Mouse (Mus musculus) mesoderm, embryonic 11.5 days (tissue): ENCODE results near the gene Snn.

Experiments
- DNase-seq: peaks from one replicate; pipeline ENCODE4 v3.0.0-alpha.2; 2012; ENCODE audit warnings: low read depth, low spot score

The Snn gene

DNA sequence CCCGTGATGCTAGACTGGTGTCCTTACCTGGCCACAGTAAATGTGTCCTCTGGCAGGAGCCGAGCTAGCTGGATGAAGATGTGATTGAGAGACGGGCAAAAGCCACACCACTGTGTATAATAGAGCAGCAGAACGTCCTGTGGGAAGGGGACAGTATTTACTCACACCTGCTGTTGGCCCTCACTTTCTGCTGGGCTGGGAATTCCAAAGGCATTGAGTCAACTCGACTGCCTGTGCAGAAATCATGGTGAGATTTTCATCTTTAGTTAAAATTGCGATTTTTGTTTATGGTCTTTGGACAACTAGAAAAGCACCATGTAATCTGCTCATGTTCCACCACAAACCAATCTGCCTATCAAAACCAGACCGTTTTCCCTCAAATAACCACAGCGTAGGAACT, 23.4 kb downstream of the Snn start:
- DNase-seq, result no peak

DNA sequence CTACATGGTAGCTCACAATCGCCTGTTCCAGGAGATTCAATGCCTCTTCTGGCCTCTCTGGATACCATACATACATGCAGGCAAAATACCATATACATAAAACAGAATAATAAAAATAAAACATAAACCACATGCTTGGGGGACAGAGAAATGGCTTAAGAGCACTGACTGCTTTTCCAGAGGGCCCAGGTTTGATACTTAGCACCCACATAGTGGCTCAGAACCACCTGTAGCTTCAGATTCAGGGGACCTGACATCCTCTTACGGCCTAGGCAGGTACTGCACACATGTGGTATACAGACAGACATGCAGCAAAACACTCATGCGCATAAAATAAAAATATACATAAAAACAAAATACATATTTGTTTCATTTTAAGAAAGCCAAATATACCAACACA, 25.6 kb downstream of the Snn start:
- no peak for DNase-seq

DNA sequence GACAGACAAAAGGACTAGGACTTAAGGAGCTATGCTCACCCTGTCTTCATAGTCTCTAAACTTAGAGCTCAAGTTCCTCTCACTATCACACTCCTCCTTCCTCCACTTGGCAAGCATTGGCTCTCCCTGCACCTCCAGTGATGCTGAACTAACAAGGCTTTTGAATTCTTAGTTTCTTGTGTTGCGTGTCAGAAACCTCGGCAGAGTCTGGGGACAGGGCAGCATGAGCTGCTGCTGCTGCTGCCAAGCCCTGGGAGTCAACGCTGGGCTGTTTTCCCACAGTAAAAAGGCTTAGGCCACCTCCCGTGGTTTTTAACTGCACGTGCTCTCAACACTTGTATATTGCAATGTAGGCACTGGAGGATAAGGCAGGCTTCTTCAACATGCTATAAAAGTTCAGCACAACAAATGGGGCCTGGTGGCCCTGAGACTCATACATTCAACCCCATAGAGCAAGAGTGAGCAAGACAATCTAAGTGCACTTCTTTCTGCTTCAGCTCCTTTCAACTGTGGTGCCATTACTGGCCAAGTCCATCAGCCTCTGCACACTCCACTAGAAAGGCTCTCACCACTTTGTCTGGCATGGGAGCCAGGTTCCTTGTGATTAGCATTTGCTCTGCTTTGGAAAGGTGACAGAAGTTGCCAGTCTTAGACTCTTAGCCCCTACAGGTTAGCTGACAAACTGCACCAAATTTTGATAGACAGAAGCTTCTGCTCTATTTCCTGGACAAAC, 26.3 kb downstream of the Snn start:
- DNase-seq, result no peak

DNA sequence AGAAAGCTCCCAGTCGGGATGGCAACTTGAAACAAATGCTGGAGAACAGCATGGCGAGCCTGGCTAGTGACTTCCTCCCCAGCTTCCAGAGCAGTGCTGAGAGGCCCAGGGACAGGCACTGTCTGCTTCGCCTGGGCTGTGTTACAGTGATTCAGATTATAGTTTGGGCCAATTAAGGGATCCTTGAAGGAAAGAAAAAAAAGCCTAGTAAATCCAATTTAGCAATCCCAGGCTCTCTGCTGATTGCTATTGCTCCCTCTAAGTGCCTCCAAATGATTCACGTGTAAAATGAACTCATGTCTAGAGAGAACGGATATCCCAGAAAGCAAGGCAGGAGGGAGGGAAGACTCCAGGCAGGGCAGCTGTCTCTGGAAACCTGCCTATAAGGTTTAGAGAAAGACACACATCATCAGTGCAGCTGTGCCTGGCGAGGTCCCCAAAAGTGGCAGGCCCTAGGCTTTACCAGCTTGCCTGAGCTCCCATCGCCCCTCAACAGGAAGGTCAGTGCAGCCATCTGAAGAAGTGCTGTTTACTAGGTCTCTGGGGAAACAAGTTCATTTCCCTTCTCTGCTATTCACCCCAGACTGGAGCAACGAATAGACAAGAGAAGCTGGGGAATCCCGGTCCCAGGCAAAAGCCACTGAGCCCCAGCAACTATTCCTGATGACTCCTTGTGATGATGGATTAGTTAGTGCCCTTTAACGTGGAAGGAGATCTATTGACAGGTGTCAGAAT, 30.3 kb downstream of the Snn start:
- no peak for DNase-seq

DNA sequence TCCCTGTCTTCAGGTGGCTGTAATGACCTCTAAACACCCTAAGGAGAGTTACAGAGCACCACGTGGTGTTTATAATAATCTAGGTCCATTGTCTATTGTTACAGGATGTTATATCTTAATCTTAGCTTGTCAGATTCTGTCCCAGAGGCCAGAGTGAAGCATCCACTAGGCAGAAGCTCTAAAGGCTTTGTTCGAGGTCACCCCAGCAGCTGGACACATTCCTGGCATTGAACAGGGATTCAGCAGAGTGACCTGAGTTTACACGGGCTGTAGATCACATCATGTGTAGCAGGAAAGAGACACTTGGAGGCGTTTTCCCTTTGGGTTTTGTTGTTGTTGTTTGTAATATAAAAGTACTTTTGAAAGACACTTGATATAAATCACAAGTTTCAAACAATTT, 31.3 kb downstream of the Snn start:
- DNase-seq, result no peak

DNA sequence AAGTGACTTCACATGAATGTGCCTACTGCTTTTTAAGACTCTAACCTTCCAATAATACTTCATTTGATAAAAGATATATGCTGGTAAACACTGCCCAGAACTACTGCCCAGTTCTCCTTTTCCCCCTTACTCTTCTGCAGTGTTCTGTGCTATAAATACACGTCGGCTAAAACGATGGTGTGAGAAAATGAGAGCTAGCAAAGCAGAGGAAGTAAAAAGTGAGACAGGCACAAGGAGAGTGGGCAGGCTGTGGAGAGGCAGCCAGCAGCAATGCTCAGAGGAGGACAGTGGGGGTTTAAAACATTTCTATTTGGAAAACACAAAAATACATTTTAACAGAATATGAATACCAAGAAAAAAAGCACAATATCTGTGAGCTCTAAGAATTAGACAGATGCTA, 31.8 kb downstream of the Snn start:
- no peak for DNase-seq

DNA sequence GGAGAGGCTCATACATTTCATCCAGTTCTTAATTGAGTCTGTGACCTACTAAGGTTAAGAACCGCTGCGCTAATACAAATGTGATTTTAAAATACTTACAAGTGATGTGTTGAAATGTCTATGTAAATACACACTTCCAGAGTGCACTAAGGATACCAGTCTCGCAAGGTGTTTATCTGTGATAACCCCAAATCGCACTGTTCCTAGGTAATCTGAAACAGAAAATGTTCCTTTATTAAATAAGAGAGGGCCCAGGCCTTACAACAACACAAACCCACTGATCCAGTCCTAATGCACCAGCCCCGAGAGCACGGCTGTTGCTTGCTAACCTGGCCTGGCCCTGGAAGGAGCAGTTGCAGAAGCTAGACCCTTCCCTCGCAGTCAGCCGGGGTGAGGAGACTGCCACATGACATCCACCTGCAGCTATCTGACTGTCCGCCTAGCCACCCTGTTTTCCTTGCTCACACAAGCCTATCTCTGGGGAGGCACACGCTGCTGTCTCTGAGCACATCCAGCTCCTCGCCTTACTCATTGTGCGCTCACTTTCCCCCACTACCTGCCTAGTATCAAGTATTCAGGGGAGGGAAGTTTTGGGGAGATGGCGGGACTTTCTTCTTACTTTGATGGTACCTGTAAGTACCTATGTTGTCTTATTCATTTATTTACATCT, 33.1 kb downstream of the Snn start:
- no peak for DNase-seq

DNA sequence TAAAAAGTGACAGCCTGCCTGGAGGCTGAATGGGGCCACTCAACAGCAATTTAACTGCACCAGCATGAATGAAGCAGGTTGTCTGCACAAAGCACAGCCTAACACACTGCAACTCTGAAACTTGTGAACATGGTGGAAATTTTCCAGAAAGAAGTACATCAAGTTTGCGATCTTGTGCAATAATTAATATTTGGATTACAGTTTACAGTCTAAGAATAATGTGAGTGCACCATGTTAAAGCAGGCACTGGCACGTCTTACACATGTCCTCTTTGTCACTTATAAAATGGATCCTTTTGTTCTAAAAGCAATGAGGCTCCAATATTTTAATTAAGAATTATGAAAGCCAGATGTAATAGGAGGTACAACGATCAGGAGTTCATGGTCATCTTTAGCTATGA, 36.6 kb downstream of the Snn start:
- DNase-seq, result no peak

DNA sequence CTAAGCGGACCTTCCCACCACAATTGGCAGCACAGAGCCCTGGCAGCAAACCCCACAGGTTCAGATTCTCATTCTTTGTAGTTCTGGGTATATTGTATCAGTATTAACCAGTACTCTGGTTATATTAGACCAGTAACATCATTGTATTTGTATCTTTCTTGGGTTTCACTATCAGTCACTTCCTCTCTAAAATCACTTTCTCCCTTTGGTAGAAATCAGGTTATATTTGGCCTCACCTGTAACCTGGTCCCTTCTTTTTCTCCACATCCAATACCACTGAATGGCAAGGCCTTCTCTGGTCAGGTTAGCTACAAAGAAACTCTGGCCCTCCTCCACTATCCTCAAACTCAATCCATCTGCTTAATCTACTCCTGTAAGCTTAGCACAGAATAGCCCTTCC, 44.2 kb downstream of the Snn start:
- DNase-seq, result no peak

DNA sequence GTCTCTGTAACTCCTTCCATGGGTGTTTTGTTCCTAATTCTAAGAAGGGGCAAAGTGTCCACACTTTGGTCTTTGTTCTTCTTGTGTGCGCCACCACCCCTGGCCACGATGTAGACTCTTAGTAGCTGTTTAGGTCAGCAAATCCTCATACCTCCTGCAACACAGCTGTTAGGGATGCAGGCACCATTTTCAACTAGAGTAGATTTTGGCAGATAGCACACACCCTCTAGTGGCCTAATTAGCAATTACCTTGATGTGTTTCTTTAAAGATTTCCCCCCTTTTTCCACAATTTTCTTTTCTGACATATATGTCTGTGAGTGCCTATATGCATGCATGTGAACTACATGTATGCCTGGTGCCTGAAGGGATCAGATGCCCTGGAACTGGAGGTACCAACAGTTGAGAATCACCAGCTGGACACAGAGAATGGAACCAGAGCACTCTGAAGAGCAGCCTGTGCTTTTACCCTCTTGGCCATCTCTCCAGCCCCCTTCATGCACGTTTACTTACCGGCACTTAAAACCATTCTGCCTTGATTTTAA, 48.5 kb downstream of the Snn start:
- peak; percentile 12 for DNase-seq

DNA sequence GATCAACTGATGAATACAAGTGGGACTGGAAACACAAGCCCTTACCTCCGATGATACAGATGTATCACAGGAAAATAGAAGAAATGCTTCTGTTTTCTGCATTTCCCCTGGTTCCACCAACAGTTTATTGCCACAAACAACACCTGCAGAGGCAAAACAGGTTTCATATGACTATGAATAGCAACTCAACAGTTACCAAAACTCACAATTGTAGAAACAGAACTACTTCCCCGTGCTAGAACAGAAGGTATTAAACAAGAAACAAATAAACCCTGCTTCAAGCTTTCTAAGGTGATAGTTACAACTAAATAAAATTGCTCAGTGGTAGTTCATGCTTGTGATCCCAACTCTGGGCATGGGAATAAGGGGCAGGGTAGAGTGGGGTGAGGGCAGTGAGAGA, 61.9 kb downstream of the Snn start:
- DNase-seq, result no peak

DNA sequence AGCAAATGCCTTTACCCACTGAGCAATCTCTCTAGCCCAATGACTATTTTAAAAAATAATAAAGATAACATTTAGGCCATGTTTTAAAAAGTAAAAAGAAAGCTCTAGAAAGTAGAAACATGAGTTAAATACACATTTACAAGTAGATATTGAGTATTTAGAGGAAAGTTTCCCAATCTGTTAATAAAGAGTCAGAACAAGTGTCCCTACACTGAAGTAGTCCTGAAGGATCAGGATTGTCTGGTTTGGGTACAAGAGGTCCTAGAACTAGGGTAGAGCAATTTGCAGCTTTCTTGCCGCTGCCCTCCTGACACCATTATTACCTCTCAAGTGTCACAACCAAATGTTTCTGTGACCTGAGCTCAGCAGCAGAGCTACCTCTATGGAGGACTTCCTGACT, 63.4 kb downstream of the Snn start:
- DNase-seq, result no peak
